Mouse (Mus musculus) urinary bladder, postnatal 25 days (tissue): Measurements from ENCODE around the gene C1qtnf5.
"Not testable (repeated sequence)": the region's sequence is repeated elsewhere in the genome, so short reads cannot be mapped to it uniquely, and the experiment has no call there.

Source experiments
- DNase-seq: peaks from one replicate; pipeline ENCODE4 v3.0.0; 2022; ENCODE audit warnings: low spot score

The C1qtnf5 gene

GRCm38 (mm10) chr9:44106596-44106995 is 449 bp upstream of the C1qtnf5 start:
- DNase-seq, result no peak

- DNase-seq, result no peak
Observed at GRCm38 (mm10) chr9:44107557-44108179, 623 bp downstream of the C1qtnf5 start.

GRCm38 (mm10) chr9:44108269-44109055 is 1.4 kb downstream of the C1qtnf5 start:
- no peak for DNase-seq

- DNase-seq, result peak; percentile 59
Observed at GRCm38 (mm10) chr9:44109360-44110095, 2.5 kb downstream of the C1qtnf5 start.

GRCm38 (mm10) chr9:44111909-44112308 is 4.9 kb downstream of the C1qtnf5 start:
- not testable (repeated sequence) for DNase-seq

GRCm38 (mm10) chr9:44113105-44113789 is 6.2 kb downstream of the C1qtnf5 start, which contains the start of the genes Gm49380 and Rnf26:
Gene Gm49380 (minus strand): TSS chr9:44113500.
Gene Rnf26 (minus strand): TSS chr9:44113517.
- DNase-seq, result peak; percentile 93

GRCm38 (mm10) chr9:44114453-44114852 is 7.4 kb downstream of the C1qtnf5 start:
- DNase-seq, result no peak

GRCm38 (mm10) chr9:44115599-44115998 is 8.6 kb downstream of the C1qtnf5 start:
- DNase-seq, result no peak

GRCm38 (mm10) chr9:44116182-44116581 is 9.1 kb downstream of the C1qtnf5 start:
- DNase-seq, result no peak

- DNase-seq, result no peak
Observed at GRCm38 (mm10) chr9:44119011-44119410, 12.0 kb downstream of the C1qtnf5 start.

GRCm38 (mm10) chr9:44119948-44120465 is 13.0 kb downstream of the C1qtnf5 start:
- no peak for DNase-seq

GRCm38 (mm10) chr9:44124317-44124716 is 17.3 kb downstream of the C1qtnf5 start:
- no peak for DNase-seq

GRCm38 (mm10) chr9:44125026-44125425 is 18.0 kb downstream of the C1qtnf5 start:
- no peak for DNase-seq

GRCm38 (mm10) chr9:44125546-44126428 is 18.7 kb downstream of the C1qtnf5 start:
- peak; percentile 80 for DNase-seq

- no peak for DNase-seq
Observed at GRCm38 (mm10) chr9:44126746-44127145, 19.7 kb downstream of the C1qtnf5 start.

- no peak for DNase-seq
Observed at GRCm38 (mm10) chr9:44127351-44127801, 20.3 kb downstream of the C1qtnf5 start.

- DNase-seq, result no peak
Observed at GRCm38 (mm10) chr9:44129633-44130032, 22.6 kb downstream of the C1qtnf5 start.

- peak; percentile 55 for DNase-seq
Observed at GRCm38 (mm10) chr9:44130034-44130433, 23.0 kb downstream of the C1qtnf5 start.

- DNase-seq, result no peak
Observed at GRCm38 (mm10) chr9:44130581-44131275, 23.7 kb downstream of the C1qtnf5 start.

- no peak for DNase-seq
Observed at GRCm38 (mm10) chr9:44131276-44131590, 24.2 kb downstream of the C1qtnf5 start.
